Mouse (Mus musculus): ENCODE measurements around the gene Csnk1e.

DNA sequence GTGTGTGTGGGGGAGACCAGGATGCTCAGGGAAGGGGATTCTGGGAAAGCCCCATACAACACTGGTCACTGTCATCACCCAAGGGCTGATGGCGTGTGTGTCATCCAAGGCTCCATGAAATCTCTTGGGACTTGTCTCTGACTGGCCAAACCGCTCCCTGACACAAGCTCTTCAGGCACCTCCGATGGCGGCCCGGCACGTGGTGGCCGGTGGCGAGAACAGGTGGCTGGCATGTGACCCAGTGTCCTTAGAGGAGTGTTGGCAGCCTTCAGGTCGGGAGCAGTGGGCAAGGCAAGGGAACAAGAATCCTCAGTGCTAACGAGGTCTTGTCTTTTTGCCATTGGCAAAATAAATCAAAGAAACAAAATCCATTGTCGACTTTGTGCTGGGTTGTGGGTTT lies 36.7 kb downstream of the Csnk1e start:
- TF ChIP-seq TAL1 (IDR thresholded peaks at IDR 0.05; ENCODE audit: low read length), result no peak
- TF ChIP-seq GATA1 (IDR thresholded peaks at IDR 0.05; ENCODE audit: low read length), result no peak

All from erythroblast, embryonic 14.5 days (primary cell).